Mouse (Mus musculus) lung, postnatal 0 days (tissue): ENCODE measurements at regions not wholly inside any gene's neighbourhood (a gene's known extent, or its start where the extent isn't known, plus 50 kb on each side); places are given as distances from the start of the nearest gene placed in this dataset.

Experiments
- ATAC-seq: fragments of 200-750 bp; cut with Nextera tagmentation; 2 replicates; pipeline ENCODE4 v1.8.0; 2017; ENCODE audit warnings: moderate library complexity
- DNase-seq: peaks from one replicate; pipeline ENCODE4 v3.0.0-alpha.2; 2016; ENCODE audit warnings: low spot score
- H3K27ac ChIP-seq: fragments of 300-500 bp; sonication (generic); 2 replicates; pipeline ENCODE4 v1.5.1; 2014; ENCODE audit warnings: antibody characterized with exemption, mild to moderate bottlenecking, low read length, mixed read lengths
- H3K27me3 ChIP-seq: fragments of 300-500 bp; sonication (generic); replicated peaks from 2 replicates; pipeline ENCODE4 v1.6.1; 2014; ENCODE audit warnings: low read length, mixed read lengths; ENCODE audit not compliant: insufficient read depth
- H3K36me3 ChIP-seq: fragments of 300-500 bp; sonication (generic); 2 replicates; pipeline ENCODE4 v1.6.1; 2014; ENCODE audit warnings: low read length, mixed read lengths; ENCODE audit not compliant: insufficient read depth
- H3K4me1 ChIP-seq: fragments of 300-500 bp; sonication (generic); 2 replicates; pipeline ENCODE4 v1.6.1; 2014; ENCODE audit warnings: antibody characterized with exemption, low read depth, low read length, mixed read lengths; ENCODE audit not compliant: insufficient read depth
- H3K4me2 ChIP-seq: fragments of 300-500 bp; sonication (generic); replicated peaks from 2 replicates; pipeline ENCODE4 v1.6.1; 2014; ENCODE audit warnings: low read depth, mild to moderate bottlenecking, low read length, moderate library complexity, mixed read lengths
- H3K4me3 ChIP-seq: fragments of 300-500 bp; sonication (generic); 2 replicates; pipeline ENCODE4 v1.5.1; 2014; ENCODE audit warnings: low read depth, low read length
- H3K9ac ChIP-seq: fragments of 300-500 bp; sonication (generic); replicated peaks from 2 replicates; pipeline ENCODE4 v1.6.1; 2014; ENCODE audit warnings: low read depth, mild to moderate bottlenecking
- H3K9me3 ChIP-seq: fragments of 300-500 bp; sonication (generic); 2 replicates; pipeline ENCODE4 v1.6.1; 2016; ENCODE audit warnings: low read length, mixed read lengths
- CTCF ChIP-seq: IDR thresholded peaks from 2 replicates; pipeline ENCODE4 v1.5.1; 2016; ENCODE audit warnings: antibody characterized with exemption, mild to moderate bottlenecking
- EP300 ChIP-seq: IDR thresholded peaks from 2 replicates; pipeline ENCODE4 v1.6.1; 2016; ENCODE audit warnings: antibody characterized with exemption, mild to moderate bottlenecking, control low read depth
- WGBS: fragments of 180-500 bp; shearing (Covaris S2); extraction: QIAGEN DNeasy Blood & Tissue Kit; methylation state at CpG from one replicate; pipeline ENCODE4 v1.1.7; 2014; 5-methylcytosine and 5-hydroxymethylcytosine counted together

GRCm38 (mm10) chr4:39991358-39991757 lies 151.5 kb upstream of the Aco1 start:
- Histone ChIP-seq H3K9ac (no peak overlapping the region), H3K4me1 (no peaks in the 10 kb centered on the region), H3K4me2 (no peak overlapping the region), H3K4me3 (no peak overlapping the region), H3K36me3 (no peaks in the 10 kb centered on the region), H3K27me3 (no peaks in the 10 kb centered on the region), H3K9me3 (no peaks in the 10 kb centered on the region), H3K27ac (no peak overlapping the region)
- TF ChIP-seq CTCF (no peak), EP300 (no peak)
- ATAC-seq (no peak), DNase-seq (no peak)
- WGBS = 64% methylated on average over 6 of the region's 6 CpGs

DNA sequence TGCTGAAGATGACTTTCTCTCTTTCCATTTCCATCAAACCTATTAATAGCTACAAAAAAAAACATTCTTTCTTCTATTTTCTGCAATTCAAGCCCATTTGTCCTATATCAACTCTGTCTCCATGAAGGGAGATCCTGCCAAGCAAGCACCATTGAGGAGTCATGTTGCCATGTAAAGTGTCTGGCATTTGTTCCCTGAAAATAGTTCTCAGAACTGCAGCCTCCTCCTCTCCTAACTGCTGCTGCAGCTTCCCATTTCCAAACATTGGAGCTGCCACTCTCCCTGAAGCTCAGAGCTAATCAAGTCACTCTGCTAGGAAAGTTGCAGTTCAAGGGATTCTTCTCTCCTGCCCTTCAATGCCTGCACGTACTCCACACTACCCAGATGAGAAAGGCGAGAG lies 151.0 kb upstream of the Aco1 start:
- H3K4me2 ChIP-seq = no peak overlapping the region
- no peak overlapping the region for H3K4me3 ChIP-seq
- no peak for ATAC-seq

GRCm38 (mm10) chr4:39998771-39999422 lies 144.0 kb upstream of the Aco1 start:
- no peaks in the 10 kb centered on the region for H3K36me3 ChIP-seq
- 69% methylated on average over 5 of the region's 5 CpGs for WGBS
- H3K9me3 ChIP-seq = no peaks in the 10 kb centered on the region
- no peak overlapping the region for H3K4me2 ChIP-seq
- H3K4me3 ChIP-seq = no peak overlapping the region
- ATAC-seq (no peak), DNase-seq (no peak)
- no peak overlapping the region for H3K9ac ChIP-seq
- TF ChIP-seq EP300 (no peak), CTCF (no peak)
- no peaks in the 10 kb centered on the region for H3K4me1 ChIP-seq
- no peak overlapping the region for H3K27ac ChIP-seq
- no peaks in the 10 kb centered on the region for H3K27me3 ChIP-seq

More for the DNA sequence above, 151.0 kb upstream of the Aco1 start:
- no peaks in the 10 kb centered on the region for H3K4me1 ChIP-seq
- 83% methylated on average over 2 of the region's 2 CpGs for WGBS
- no peak overlapping the region for H3K9ac ChIP-seq
- H3K27ac ChIP-seq = no peak overlapping the region
- no peak for TF ChIP-seq CTCF
- TF ChIP-seq EP300 = no peak
- H3K9me3 ChIP-seq = no peaks in the 10 kb centered on the region
- no peak for DNase-seq
- no peaks in the 10 kb centered on the region for H3K27me3 ChIP-seq
- H3K36me3 ChIP-seq = no peaks in the 10 kb centered on the region

- no peaks in the 10 kb centered on the region for H3K36me3 ChIP-seq
- H3K4me3 ChIP-seq = no peak overlapping the region
- peak; percentile 76 for TF ChIP-seq CTCF
- TF ChIP-seq EP300 = no peak
- H3K4me2 ChIP-seq = no peak overlapping the region
- ATAC-seq = no peak; the same call in 1 of the 2 replicates
- no peaks in the 10 kb centered on the region for H3K27me3 ChIP-seq
- no peak overlapping the region for H3K9ac ChIP-seq
- H3K9me3 ChIP-seq = no peaks in the 10 kb centered on the region
- no peaks in the 10 kb centered on the region for H3K4me1 ChIP-seq
- 39% methylated on average over 7 of the region's 7 CpGs for WGBS
- no peak overlapping the region for H3K27ac ChIP-seq
- peak; percentile 71 for DNase-seq
These were observed 128.2 kb upstream of the Aco1 start for GRCm38 (mm10) chr4:40014666-40015065.

- no peaks in the 10 kb centered on the region for H3K27me3 ChIP-seq
- H3K4me1 ChIP-seq = no peaks in the 10 kb centered on the region
- no peak for ATAC-seq
- no peak overlapping the region for H3K4me3 ChIP-seq
- H3K9ac ChIP-seq = no peak overlapping the region
- 81% methylated on average over 15 of the region's 15 CpGs for WGBS
- TF ChIP-seq EP300 = no peak
- no peak for TF ChIP-seq CTCF
- H3K4me2 ChIP-seq = no peak overlapping the region
- H3K36me3 ChIP-seq = no peaks in the 10 kb centered on the region
- H3K27ac ChIP-seq = no peak overlapping the region
- DNase-seq = no peak
- no peaks in the 10 kb centered on the region for H3K9me3 ChIP-seq
These were observed 126.0 kb upstream of the Aco1 start for GRCm38 (mm10) chr4:40016856-40017255.

DNA sequence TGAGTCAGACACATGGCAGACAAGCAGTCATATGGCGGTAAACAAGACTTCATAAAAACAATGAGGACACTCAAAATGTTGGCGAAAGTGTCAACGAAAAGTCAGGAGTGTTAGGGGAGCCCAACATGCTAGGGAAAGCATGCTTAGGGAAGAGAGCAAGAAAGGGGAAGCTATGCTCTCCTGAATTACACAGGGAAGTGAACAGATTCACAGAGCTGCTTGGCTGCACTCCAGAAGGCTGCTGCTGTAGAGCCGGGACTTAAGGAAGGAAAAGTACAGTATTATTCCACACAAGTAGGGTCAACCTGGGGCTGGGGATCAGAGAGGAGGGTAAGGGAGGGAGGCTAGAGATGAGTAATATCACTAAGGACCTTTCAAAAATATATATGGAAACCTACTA lies 124.7 kb upstream of the Aco1 start:
- H3K27me3 ChIP-seq = no peaks in the 10 kb centered on the region
- H3K4me2 ChIP-seq = no peak overlapping the region
- no peak overlapping the region for H3K27ac ChIP-seq
- no peak overlapping the region for H3K9ac ChIP-seq
- no peaks in the 10 kb centered on the region for H3K9me3 ChIP-seq
- ATAC-seq = no peak
- 67% methylated on average over 4 of the region's 4 CpGs for WGBS
- TF ChIP-seq CTCF (no peak), EP300 (no peak)
- no peak overlapping the region for H3K4me3 ChIP-seq
- no peaks in the 10 kb centered on the region for H3K36me3 ChIP-seq
- no peaks in the 10 kb centered on the region for H3K4me1 ChIP-seq
- DNase-seq = no peak

DNA sequence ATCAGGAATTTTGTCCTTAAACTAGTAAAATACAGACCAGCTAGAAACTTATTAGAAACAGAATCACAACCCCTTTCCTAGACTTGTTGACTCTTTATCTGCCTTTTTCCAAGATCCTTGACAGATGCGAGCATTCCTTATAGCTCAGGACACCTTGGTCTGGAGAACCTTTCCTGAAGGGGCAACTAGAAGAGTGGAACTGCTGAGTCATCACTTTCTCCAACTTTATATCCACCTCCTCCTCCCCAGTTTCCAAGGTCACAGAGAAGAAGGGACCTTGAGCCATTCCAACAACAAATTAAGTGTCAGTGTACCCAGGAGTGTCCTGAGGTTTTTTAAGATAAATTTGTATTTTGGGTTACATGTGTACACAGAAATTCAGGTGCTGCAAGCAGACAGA lies 111.5 kb upstream of the Aco1 start:
- Histone ChIP-seq H3K36me3 (no peaks in the 10 kb centered on the region), H3K9ac (no peak overlapping the region), H3K4me3 (no peak overlapping the region), H3K27me3 (no peaks in the 10 kb centered on the region), H3K4me1 (no peaks in the 10 kb centered on the region), H3K9me3 (no peaks in the 10 kb centered on the region), H3K27ac (no peak overlapping the region), H3K4me2 (no peak overlapping the region)
- DNase-seq (no peak), ATAC-seq (no peak)
- WGBS = 81% methylated on average over 1 of the region's 1 CpGs
- TF ChIP-seq EP300 (no peak), CTCF (no peak)
